Mouse (Mus musculus): ENCODE data around the gene Tnfrsf26. TPM values are rescaled to one million over a fixed set of nuclear protein-coding genes. Genes with fewer than 3 reads are reported as not detected.
"Not testable (repeated sequence)": the region's sequence is repeated elsewhere in the genome, so short reads cannot be mapped to it uniquely, and the experiment has no call there.

The Tnfrsf26 gene
- 0.65 and 1.2 TPM in 2 replicates for polyA plus RNA-seq (2015; fragmentation: Nextera tagmentation; extraction: Ambion mirVana)

- peak within 1 kb of the TSS; percentile 37 for H3K4me2 ChIP-seq (ENCODE audit: low read depth, low read length)
- no peaks in the 10 kb centered on the region for H3K4me1 ChIP-seq (ENCODE audit: control insufficient read depth, insufficient read depth, low read length)
- peak within 1 kb of the TSS; percentile 25; the same call in 1 of the 2 replicates for H3K9ac ChIP-seq (ENCODE audit: low read length)
- no peaks in the 10 kb centered on the region for H3K36me3 ChIP-seq (ENCODE audit: control insufficient read depth, insufficient read depth)
- no peak within 1 kb of the TSS; the same call in 1 of the 2 replicates for H3K27ac ChIP-seq (ENCODE audit: low read length)
- 77% methylated on average over 1 of the region's 1 CpGs for WGBS
- no peaks in the 10 kb centered on the region; the same call in 1 of the 2 replicates for H3K9me3 ChIP-seq (replicated peaks; ENCODE audit: control insufficient read depth, low read length)
- ATAC-seq (replicated peaks; ENCODE audit: extremely low read depth, insufficient read depth, low FRiP score), result no peak
- H3K4me3 ChIP-seq (ENCODE audit: low read length), result no peak within 1 kb of the TSS
- no peaks in the 10 kb centered on the region for H3K27me3 ChIP-seq (ENCODE audit: control insufficient read depth, insufficient read depth, low read length)
Measured at GRCm38 (mm10) chr7:143628540-143628939, at the start of gene Tnfrsf26. TSS of gene Tnfrsf26 (minus strand) at chr7:143628722.

GRCm38 (mm10) chr7:143666427-143667311, 38.1 kb upstream of the Tnfrsf26 start:
- ATAC-seq (replicated peaks; ENCODE audit: extremely low read depth, insufficient read depth, low FRiP score), result no peak
- Histone ChIP-seq H3K4me2 (ENCODE audit: low read depth, low read length) (no peak overlapping the region), H3K9ac (ENCODE audit: low read length) (no peak overlapping the region), H3K27me3 (ENCODE audit: control insufficient read depth, insufficient read depth, low read length) (no peaks in the 10 kb centered on the region), H3K4me3 (ENCODE audit: low read length) (no peak overlapping the region), H3K27ac (ENCODE audit: low read length) (no peak overlapping the region), H3K9me3 (replicated peaks; ENCODE audit: control insufficient read depth, low read length) (no peaks in the 10 kb centered on the region), H3K4me1 (ENCODE audit: control insufficient read depth, insufficient read depth, low read length) (no peaks in the 10 kb centered on the region), H3K36me3 (ENCODE audit: control insufficient read depth, insufficient read depth) (no peaks in the 10 kb centered on the region)

- no peaks in the 10 kb centered on the region for H3K36me3 ChIP-seq (ENCODE audit: control insufficient read depth, insufficient read depth)
- no peak overlapping the region for H3K27ac ChIP-seq (ENCODE audit: low read length)
- no peak overlapping the region for H3K4me3 ChIP-seq (ENCODE audit: low read length)
- H3K4me2 ChIP-seq (ENCODE audit: low read depth, low read length), result no peak overlapping the region
- 68% methylated on average over 2 of the region's 2 CpGs for WGBS
- no peak overlapping the region for H3K9ac ChIP-seq (ENCODE audit: low read length)
- H3K4me1 ChIP-seq (ENCODE audit: control insufficient read depth, insufficient read depth, low read length), result no peaks in the 10 kb centered on the region
- H3K9me3 ChIP-seq (replicated peaks; ENCODE audit: control insufficient read depth, low read length), result no peaks in the 10 kb centered on the region
- ATAC-seq (replicated peaks; ENCODE audit: extremely low read depth, insufficient read depth, low FRiP score), result no peak
- no peaks in the 10 kb centered on the region for H3K27me3 ChIP-seq (ENCODE audit: control insufficient read depth, insufficient read depth, low read length)
Measured at GRCm38 (mm10) chr7:143663470-143663869, 34.9 kb upstream of the Tnfrsf26 start.

GRCm38 (mm10) chr7:143660797-143661196, 32.3 kb upstream of the Tnfrsf26 start:
- Histone ChIP-seq H3K27ac (ENCODE audit: low read length) (no peak overlapping the region), H3K4me3 (ENCODE audit: low read length) (no peak overlapping the region), H3K9me3 (replicated peaks; ENCODE audit: control insufficient read depth, low read length) (no peaks in the 10 kb centered on the region), H3K4me2 (ENCODE audit: low read depth, low read length) (no peak overlapping the region), H3K9ac (ENCODE audit: low read length) (no peak overlapping the region), H3K27me3 (ENCODE audit: control insufficient read depth, insufficient read depth, low read length) (no peaks in the 10 kb centered on the region), H3K4me1 (ENCODE audit: control insufficient read depth, insufficient read depth, low read length) (no peaks in the 10 kb centered on the region), H3K36me3 (ENCODE audit: control insufficient read depth, insufficient read depth) (no peaks in the 10 kb centered on the region)
- no peak for ATAC-seq (replicated peaks; ENCODE audit: extremely low read depth, insufficient read depth, low FRiP score)

GRCm38 (mm10) chr7:143649769-143650346, 21.3 kb upstream of the Tnfrsf26 start:
- not testable (repeated sequence) for H3K27me3 ChIP-seq (ENCODE audit: control insufficient read depth, insufficient read depth, low read length); H3K9me3 ChIP-seq (replicated peaks; ENCODE audit: control insufficient read depth, low read length); H3K4me1 ChIP-seq (ENCODE audit: control insufficient read depth, insufficient read depth, low read length); H3K9ac ChIP-seq (ENCODE audit: low read length); H3K36me3 ChIP-seq (ENCODE audit: control insufficient read depth, insufficient read depth); H3K27ac ChIP-seq (ENCODE audit: low read length); ATAC-seq (replicated peaks; ENCODE audit: extremely low read depth, insufficient read depth, low FRiP score)
- peak overlapping the region; percentile 70 for H3K4me3 ChIP-seq (ENCODE audit: low read length)
- peak overlapping the region; percentile 98 for H3K4me2 ChIP-seq (ENCODE audit: low read depth, low read length)
- 54% methylated on average over 10 of the region's 10 CpGs for WGBS

- Histone ChIP-seq H3K4me1 (ENCODE audit: control insufficient read depth, insufficient read depth, low read length) (no peaks in the 10 kb centered on the region), H3K27ac (ENCODE audit: low read length) (no peak within 1 kb of the TSS), H3K4me2 (ENCODE audit: low read depth, low read length) (peak within 1 kb of the TSS; percentile 98), H3K4me3 (ENCODE audit: low read length) (peak within 1 kb of the TSS; percentile 70), H3K9me3 (replicated peaks; ENCODE audit: control insufficient read depth, low read length) (no peaks in the 10 kb centered on the region), H3K9ac (ENCODE audit: low read length) (peak within 1 kb of the TSS; percentile 69), H3K36me3 (ENCODE audit: control insufficient read depth, insufficient read depth) (no peaks in the 10 kb centered on the region), H3K27me3 (ENCODE audit: control insufficient read depth, insufficient read depth, low read length) (no peaks in the 10 kb centered on the region)
- 5% methylated on average over 39 of the region's 39 CpGs for WGBS
- peak; percentile 92 for ATAC-seq (replicated peaks; ENCODE audit: extremely low read depth, insufficient read depth, low FRiP score)
Measured at GRCm38 (mm10) chr7:143649034-143649768, 20.7 kb upstream of the Tnfrsf26 start, which contains the start of gene Tnfrsf22. TSS of gene Tnfrsf22 (minus strand) at chr7:143649661.

- H3K27me3 ChIP-seq (ENCODE audit: control insufficient read depth, insufficient read depth, low read length); H3K36me3 ChIP-seq (ENCODE audit: control insufficient read depth, insufficient read depth); ATAC-seq (replicated peaks; ENCODE audit: extremely low read depth, insufficient read depth, low FRiP score); H3K9ac ChIP-seq (ENCODE audit: low read length); H3K4me3 ChIP-seq (ENCODE audit: low read length); H3K27ac ChIP-seq (ENCODE audit: low read length); H3K4me1 ChIP-seq (ENCODE audit: control insufficient read depth, insufficient read depth, low read length); H3K9me3 ChIP-seq (replicated peaks; ENCODE audit: control insufficient read depth, low read length); H3K4me2 ChIP-seq (ENCODE audit: low read depth, low read length): not testable (repeated sequence)
- 73% methylated on average over 2 of the region's 2 CpGs for WGBS
Measured at GRCm38 (mm10) chr7:143643949-143644348, 15.4 kb upstream of the Tnfrsf26 start.

GRCm38 (mm10) chr7:143636674-143637073, 8.2 kb upstream of the Tnfrsf26 start:
- no peak for ATAC-seq (replicated peaks; ENCODE audit: extremely low read depth, insufficient read depth, low FRiP score)
- Histone ChIP-seq H3K4me3 (ENCODE audit: low read length) (no peak overlapping the region), H3K27me3 (ENCODE audit: control insufficient read depth, insufficient read depth, low read length) (no peaks in the 10 kb centered on the region), H3K4me2 (ENCODE audit: low read depth, low read length) (no peak overlapping the region), H3K9ac (ENCODE audit: low read length) (no peak overlapping the region), H3K9me3 (replicated peaks; ENCODE audit: control insufficient read depth, low read length) (no peaks in the 10 kb centered on the region; the same call in 1 of the 2 replicates), H3K4me1 (ENCODE audit: control insufficient read depth, insufficient read depth, low read length) (no peaks in the 10 kb centered on the region), H3K27ac (ENCODE audit: low read length) (no peak overlapping the region), H3K36me3 (ENCODE audit: control insufficient read depth, insufficient read depth) (no peaks in the 10 kb centered on the region)
- WGBS, result 96% methylated on average over 1 of the region's 1 CpGs

All from heart, embryonic 16.5 days (tissue).